Mouse (Mus musculus) mesoderm, embryonic 11.5 days (tissue): Measurements from ENCODE around the gene Prr13.
A peak's percentile ranks its signal among the peaks of the same experiment; 100 is the strongest.

Experiments used
- DNase-seq: peaks from one replicate; pipeline ENCODE4 v3.0.0-alpha.2; 2012; ENCODE audit warnings: low read depth, low spot score

Prr13 gene

GRCm38 (mm10) chr15:102460971-102461370 lies 2.1 kb downstream of the Prr13 start:
- no peak for DNase-seq

GRCm38 (mm10) chr15:102461430-102462075 lies 2.7 kb downstream of the Prr13 start:
- no peak for DNase-seq

GRCm38 (mm10) chr15:102463666-102464065 lies 4.8 kb downstream of the Prr13 start:
- DNase-seq = peak; percentile 38

- DNase-seq = no peak
Observed at GRCm38 (mm10) chr15:102468675-102469370, 10.0 kb downstream of the Prr13 start.

GRCm38 (mm10) chr15:102470183-102470604 lies 11.4 kb downstream of the Prr13 start, which contains the start of gene Pcbp2:
Gene Pcbp2, plus strand, starts transcription at chr15:102470539.
- DNase-seq = peak; percentile 98

- DNase-seq = peak; percentile 83
Observed at GRCm38 (mm10) chr15:102470605-102471294, 11.9 kb downstream of the Prr13 start.

GRCm38 (mm10) chr15:102471295-102471645 lies 12.4 kb downstream of the Prr13 start:
- DNase-seq = no peak

GRCm38 (mm10) chr15:102471727-102472126 lies 12.9 kb downstream of the Prr13 start:
- no peak for DNase-seq

GRCm38 (mm10) chr15:102473246-102473645 lies 14.4 kb downstream of the Prr13 start:
- no peak for DNase-seq

GRCm38 (mm10) chr15:102474520-102474919 lies 15.7 kb downstream of the Prr13 start:
- no peak for DNase-seq

- no peak for DNase-seq
Observed at GRCm38 (mm10) chr15:102483136-102483535, 24.3 kb downstream of the Prr13 start.

GRCm38 (mm10) chr15:102485853-102486252 lies 27.0 kb downstream of the Prr13 start:
- DNase-seq = no peak

- DNase-seq = no peak
Observed at GRCm38 (mm10) chr15:102487664-102488063, 28.8 kb downstream of the Prr13 start.

- no peak for DNase-seq
Observed at GRCm38 (mm10) chr15:102498322-102498721, 39.5 kb downstream of the Prr13 start.

GRCm38 (mm10) chr15:102499370-102499769 lies 40.5 kb downstream of the Prr13 start:
- DNase-seq = no peak

- DNase-seq = no peak
Observed at GRCm38 (mm10) chr15:102499851-102500250, 41.0 kb downstream of the Prr13 start.

- DNase-seq = no peak
Observed at GRCm38 (mm10) chr15:102500479-102500878, 41.7 kb downstream of the Prr13 start.

- DNase-seq = no peak
Observed at GRCm38 (mm10) chr15:102501084-102501814, 42.4 kb downstream of the Prr13 start.

- no peak for DNase-seq
Observed at GRCm38 (mm10) chr15:102502254-102502840, 43.5 kb downstream of the Prr13 start.

- DNase-seq = no peak
Observed at GRCm38 (mm10) chr15:102503447-102503846, 44.6 kb downstream of the Prr13 start, which contains the start of gene Gm10337. Gene Gm10337, plus strand, starts transcription at chr15:102503722.
